Mouse (Mus musculus): Measurements from ENCODE around the gene Hephl1. TPM values are rescaled to one million over a fixed set of nuclear protein-coding genes. Genes with fewer than 3 reads are reported as not detected.
A peak's percentile ranks its signal among the peaks of the same experiment; 100 is the strongest.
"Not testable (repeated sequence)": the region's sequence is repeated elsewhere in the genome, so short reads cannot be mapped to it uniquely, and the experiment has no call there.

Gene Hephl1
- polyA plus RNA-seq, 2 experiments, result 0.08 to 0.19 TPM

- no peaks in the 10 kb centered on the region for H3K36me3 ChIP-seq (ENCODE audit: control insufficient read depth, insufficient read depth, low read length)
- ATAC-seq (ENCODE audit: low FRiP score, low read depth) (peak; percentile 88; the same call in 1 of the 2 replicates), DNase-seq (ENCODE audit: low spot score) (peak; percentile 38)
- H3K4me1 ChIP-seq (ENCODE audit: control insufficient read depth, insufficient read depth, low read length), result no peaks in the 10 kb centered on the region
- no peak overlapping the region for H3K27ac ChIP-seq (replicated peaks; ENCODE audit: low read depth, low read length)
- H3K27me3 ChIP-seq (ENCODE audit: control insufficient read depth, insufficient read depth, low read length), result no peaks in the 10 kb centered on the region
- H3K4me2 ChIP-seq (replicated peaks; ENCODE audit: low read depth, low read length, severe bottlenecking), result no peak overlapping the region
- WGBS, result 74% methylated on average over 4 of the region's 4 CpGs
- TF ChIP-seq POLR2A (IDR thresholded peaks at IDR 0.05; ENCODE audit: borderline replicate concordance, extremely low read depth, insufficient read depth, insufficient read length), result no peak
- no peak overlapping the region for H3K4me3 ChIP-seq (replicated peaks; ENCODE audit: low read length)
- no peaks in the 10 kb centered on the region for H3K9me3 ChIP-seq (ENCODE audit: control insufficient read depth, low read length)
- H3K9ac ChIP-seq (ENCODE audit: low read depth, low read length, severe bottlenecking), result no peak overlapping the region
Observed at GRCm38 (mm10) chr9:15105136-15105535, 6.8 kb downstream of the Hephl1 start.

- ATAC-seq (ENCODE audit: low FRiP score, low read depth) (no peak), DNase-seq (ENCODE audit: low spot score) (no peak)
- H3K4me2 ChIP-seq (replicated peaks; ENCODE audit: low read depth, low read length, severe bottlenecking), result no peak overlapping the region
- no peak overlapping the region for H3K27ac ChIP-seq (replicated peaks; ENCODE audit: low read depth, low read length)
- no peak for TF ChIP-seq POLR2A (IDR thresholded peaks at IDR 0.05; ENCODE audit: borderline replicate concordance, extremely low read depth, insufficient read depth, insufficient read length)
- H3K36me3 ChIP-seq (ENCODE audit: control insufficient read depth, insufficient read depth, low read length), result no peaks in the 10 kb centered on the region
- H3K9me3 ChIP-seq (ENCODE audit: control insufficient read depth, low read length), result no peaks in the 10 kb centered on the region
- H3K4me3 ChIP-seq (replicated peaks; ENCODE audit: low read length), result no peak overlapping the region
- WGBS, result 53% methylated on average over 11 of the region's 11 CpGs
- no peak overlapping the region for H3K9ac ChIP-seq (ENCODE audit: low read depth, low read length, severe bottlenecking)
- no peaks in the 10 kb centered on the region for H3K27me3 ChIP-seq (ENCODE audit: control insufficient read depth, insufficient read depth, low read length)
- no peaks in the 10 kb centered on the region for H3K4me1 ChIP-seq (ENCODE audit: control insufficient read depth, insufficient read depth, low read length)
Observed at GRCm38 (mm10) chr9:15103579-15104300, 8.2 kb downstream of the Hephl1 start.

GRCm38 (mm10) chr9:15101531-15102161 lies 10.3 kb downstream of the Hephl1 start:
- Histone ChIP-seq H3K9ac (ENCODE audit: low read depth, low read length, severe bottlenecking) (no peak overlapping the region), H3K36me3 (ENCODE audit: control insufficient read depth, insufficient read depth, low read length) (no peaks in the 10 kb centered on the region), H3K4me1 (ENCODE audit: control insufficient read depth, insufficient read depth, low read length) (no peaks in the 10 kb centered on the region), H3K9me3 (ENCODE audit: control insufficient read depth, low read length) (no peaks in the 10 kb centered on the region), H3K4me3 (replicated peaks; ENCODE audit: low read length) (no peak overlapping the region), H3K27me3 (ENCODE audit: control insufficient read depth, insufficient read depth, low read length) (no peaks in the 10 kb centered on the region), H3K27ac (replicated peaks; ENCODE audit: low read depth, low read length) (no peak overlapping the region), H3K4me2 (replicated peaks; ENCODE audit: low read depth, low read length, severe bottlenecking) (no peak overlapping the region)
- WGBS, result 76% methylated on average over 7 of the region's 7 CpGs
- DNase-seq (ENCODE audit: low spot score) (no peak), ATAC-seq (ENCODE audit: low FRiP score, low read depth) (no peak)
- TF ChIP-seq POLR2A (IDR thresholded peaks at IDR 0.05; ENCODE audit: borderline replicate concordance, extremely low read depth, insufficient read depth, insufficient read length), result no peak

- WGBS, result 93% methylated on average over 7 of the region's 7 CpGs
- not testable (repeated sequence) for H3K4me2 ChIP-seq (replicated peaks; ENCODE audit: low read depth, low read length, severe bottlenecking); H3K27me3 ChIP-seq (ENCODE audit: control insufficient read depth, insufficient read depth, low read length); H3K9me3 ChIP-seq (ENCODE audit: control insufficient read depth, low read length); H3K4me3 ChIP-seq (replicated peaks; ENCODE audit: low read length); H3K9ac ChIP-seq (ENCODE audit: low read depth, low read length, severe bottlenecking); H3K27ac ChIP-seq (replicated peaks; ENCODE audit: low read depth, low read length); ATAC-seq (ENCODE audit: low FRiP score, low read depth); DNase-seq (ENCODE audit: low spot score); H3K4me1 ChIP-seq (ENCODE audit: control insufficient read depth, insufficient read depth, low read length); H3K36me3 ChIP-seq (ENCODE audit: control insufficient read depth, insufficient read depth, low read length)
Observed at GRCm38 (mm10) chr9:15098421-15098820, 13.5 kb downstream of the Hephl1 start.

GRCm38 (mm10) chr9:15097172-15097571 lies 14.7 kb downstream of the Hephl1 start:
- no peaks in the 10 kb centered on the region for H3K9me3 ChIP-seq (ENCODE audit: control insufficient read depth, low read length)
- DNase-seq (ENCODE audit: low spot score) (no peak), ATAC-seq (ENCODE audit: low FRiP score, low read depth) (no peak)
- no peak for TF ChIP-seq POLR2A (IDR thresholded peaks at IDR 0.05; ENCODE audit: borderline replicate concordance, extremely low read depth, insufficient read depth, insufficient read length)
- H3K36me3 ChIP-seq (ENCODE audit: control insufficient read depth, insufficient read depth, low read length), result no peaks in the 10 kb centered on the region
- H3K27me3 ChIP-seq (ENCODE audit: control insufficient read depth, insufficient read depth, low read length), result no peaks in the 10 kb centered on the region
- H3K27ac ChIP-seq (replicated peaks; ENCODE audit: low read depth, low read length), result no peak overlapping the region
- no peak overlapping the region for H3K4me2 ChIP-seq (replicated peaks; ENCODE audit: low read depth, low read length, severe bottlenecking)
- WGBS, result 81% methylated on average over 2 of the region's 2 CpGs
- no peak overlapping the region for H3K9ac ChIP-seq (ENCODE audit: low read depth, low read length, severe bottlenecking)
- no peak overlapping the region for H3K4me3 ChIP-seq (replicated peaks; ENCODE audit: low read length)
- no peaks in the 10 kb centered on the region for H3K4me1 ChIP-seq (ENCODE audit: control insufficient read depth, insufficient read depth, low read length)
